ENCODE assay signal across 19 mouse cellular contexts in genomic region chr13:69984159-69984558, GRCm38 (mm10).
DNase-seq lines count a peak whose midpoint lies in the region; ATAC-seq and TF ChIP-seq lines count a peak whose summit lies in the region.
"Had no signal": no experiment of that assay in that cellular context is flagged by ENCODE, and none has a peak within 500 bp of the region (broad histone marks: within the 10 kb centered on the region; RNA-seq: fewer than 3 reads in every experiment).

No protein-coding gene starts in this region.

- TF ChIP-seq CTCF in kidney, adult 2 months (conservative IDR thresholded peaks at IDR 0.05; ENCODE audit: insufficient read depth, insufficient read length, low read depth, low read length): no peak

- TF ChIP-seq POLR2A in kidney, adult 2 months (IDR thresholded peaks at IDR 0.05; ENCODE audit: low read depth, low read length): no peak

- no peak overlapping the region for H3K4me3 ChIP-seq in embryonic facial prominence, embryonic 11.5 days (ENCODE audit: low read depth, low read length)
- H3K4me3 ChIP-seq in embryonic facial prominence, embryonic 10.5 days: no peak overlapping the region
- no peak overlapping the region for H3K4me3 ChIP-seq in neural tube, embryonic 11.5 days (ENCODE audit: low read depth, low read length)
- H3K4me3 ChIP-seq in hindbrain, embryonic 13.5 days: no peak overlapping the region
- no peak overlapping the region for H3K4me3 ChIP-seq in kidney, adult 2 months (ENCODE audit: insufficient read depth, low read depth, low read length)
- no peak overlapping the region for H3K4me3 ChIP-seq in heart, embryonic 10.5 days

- no peaks in the 10 kb centered on the region for H3K36me3 ChIP-seq in embryonic facial prominence, embryonic 11.5 days (replicated peaks; ENCODE audit: control insufficient read depth, insufficient read depth, low read depth, low read length)
- H3K36me3 ChIP-seq in embryonic facial prominence, embryonic 10.5 days (replicated peaks): no peaks in the 10 kb centered on the region
- H3K36me3 ChIP-seq in neural tube, embryonic 11.5 days (ENCODE audit: control insufficient read depth, insufficient read depth, low read length): no peaks in the 10 kb centered on the region
- H3K36me3 ChIP-seq in hindbrain, embryonic 13.5 days: no peaks in the 10 kb centered on the region
- no peaks in the 10 kb centered on the region for H3K36me3 ChIP-seq in kidney, adult 2 months (ENCODE audit: control insufficient read depth, insufficient read depth, low read length)
- no peaks in the 10 kb centered on the region for H3K36me3 ChIP-seq in heart, embryonic 10.5 days

- H3K27ac ChIP-seq in embryonic facial prominence, embryonic 11.5 days (replicated peaks; ENCODE audit: low read depth, low read length): no peak overlapping the region
- no peak overlapping the region for H3K27ac ChIP-seq in embryonic facial prominence, embryonic 10.5 days (replicated peaks)
- H3K27ac ChIP-seq in neural tube, embryonic 11.5 days (ENCODE audit: low read depth, low read length): no peak overlapping the region
- H3K27ac ChIP-seq in hindbrain, embryonic 13.5 days: peak overlapping the region; percentile 60
- no peak overlapping the region for H3K27ac ChIP-seq in kidney, adult 2 months (ENCODE audit: insufficient read depth, low read depth, low read length)
- no peak overlapping the region for H3K27ac ChIP-seq in heart, embryonic 10.5 days

- 82% methylated on average over 1 of the region's 1 CpGs for WGBS in embryonic facial prominence, embryonic 11.5 days
- WGBS in embryonic facial prominence, embryonic 10.5 days: 68% methylated on average over 1 of the region's 1 CpGs
- 38% methylated on average over 1 of the region's 1 CpGs for WGBS in neural tube, embryonic 11.5 days
- WGBS in hindbrain, embryonic 13.5 days: 26% methylated on average over 1 of the region's 1 CpGs
- WGBS in kidney, adult 2 months: 71% methylated on average over 1 of the region's 1 CpGs
- WGBS in heart, embryonic 10.5 days: 53% methylated on average over 1 of the region's 1 CpGs

- no peaks in the 10 kb centered on the region for H3K27me3 ChIP-seq in embryonic facial prominence, embryonic 11.5 days (ENCODE audit: control insufficient read depth, insufficient read depth, low read length)
- H3K27me3 ChIP-seq in embryonic facial prominence, embryonic 10.5 days (replicated peaks; ENCODE audit: low read depth, poor library complexity, severe bottlenecking): no peaks in the 10 kb centered on the region
- H3K27me3 ChIP-seq in neural tube, embryonic 11.5 days (ENCODE audit: control insufficient read depth, insufficient read depth, low read length): no peaks in the 10 kb centered on the region
- no peaks in the 10 kb centered on the region for H3K27me3 ChIP-seq in hindbrain, embryonic 13.5 days
- H3K27me3 ChIP-seq in kidney, adult 2 months (replicated peaks; ENCODE audit: control insufficient read depth, insufficient read depth, low read length): no peaks in the 10 kb centered on the region
- no peaks in the 10 kb centered on the region for H3K27me3 ChIP-seq in heart, embryonic 10.5 days (ENCODE audit: insufficient read depth, poor library complexity, severe bottlenecking)
- H3K27me3 ChIP-seq: CH12.LX had no signal

- H3K4me1 ChIP-seq in embryonic facial prominence, embryonic 11.5 days (ENCODE audit: control insufficient read depth, insufficient read depth, low read length): no peaks in the 10 kb centered on the region; the same call in 1 of the 2 replicates
- peaks cover 6% of the 10 kb centered on the region; the same call in 1 of the 2 replicates for H3K4me1 ChIP-seq in embryonic facial prominence, embryonic 10.5 days
- no peaks in the 10 kb centered on the region for H3K4me1 ChIP-seq in neural tube, embryonic 11.5 days (ENCODE audit: control insufficient read depth, insufficient read depth, low read length)
- peaks cover 40% of the 10 kb centered on the region for H3K4me1 ChIP-seq in hindbrain, embryonic 13.5 days (replicated peaks)
- no peaks in the 10 kb centered on the region for H3K4me1 ChIP-seq in kidney, adult 2 months (ENCODE audit: control insufficient read depth, insufficient read depth, low read length)
- peaks cover 5% of the 10 kb centered on the region for H3K4me1 ChIP-seq in heart, embryonic 10.5 days

- no peaks in the 10 kb centered on the region for H3K9me3 ChIP-seq in embryonic facial prominence, embryonic 11.5 days (replicated peaks; ENCODE audit: control insufficient read depth, low read length)
- H3K9me3 ChIP-seq in embryonic facial prominence, embryonic 10.5 days: no peaks in the 10 kb centered on the region
- H3K9me3 ChIP-seq in neural tube, embryonic 11.5 days (ENCODE audit: control insufficient read depth, low read length): no peaks in the 10 kb centered on the region
- no peaks in the 10 kb centered on the region for H3K9me3 ChIP-seq in hindbrain, embryonic 13.5 days
- no peaks in the 10 kb centered on the region for H3K9me3 ChIP-seq in heart, embryonic 10.5 days

- H3K9ac ChIP-seq in embryonic facial prominence, embryonic 11.5 days (replicated peaks; ENCODE audit: low read length): no peak overlapping the region
- no peak overlapping the region for H3K9ac ChIP-seq in neural tube, embryonic 11.5 days (ENCODE audit: low read length)
- no peak overlapping the region for H3K9ac ChIP-seq in hindbrain, embryonic 13.5 days

- DNase-seq in embryonic facial prominence, embryonic 11.5 days (ENCODE audit: low spot score): no peak
- DNase-seq in embryonic facial prominence, embryonic 10.5 days (ENCODE audit: low spot score): no peak
- DNase-seq in neural tube, embryonic 11.5 days (ENCODE audit: low spot score): peak; percentile 32
- DNase-seq in neural tube, embryonic 10.5 days (ENCODE audit: extremely low spot score, low spot score): no peak
- DNase-seq in right cerebral cortex, postnatal 14 days: no peak
- no peak for DNase-seq in kidney, adult 2 months
- no peak for DNase-seq in heart, embryonic 10.5 days (ENCODE audit: low spot score)
- DNase-seq: adrenal gland, postnatal 14 days; cerebellum, adult 18-20 months; heart, postnatal 10 days; kidney, adult 9 months; kidney, postnatal 4 days; lung, postnatal 10 days; right cerebral cortex, postnatal 4 days; thymus, postnatal 4 days had no signal

- ATAC-seq in embryonic facial prominence, embryonic 11.5 days (replicated peaks; ENCODE audit: insufficient number of reproducible peaks, low FRiP score, low TSS enrichment, low read depth): peak; percentile 36; the same call in 1 of the 2 replicates
- no peak for ATAC-seq in neural tube, embryonic 11.5 days (ENCODE audit: insufficient read depth, low FRiP score, low TSS enrichment)
- ATAC-seq in hindbrain, embryonic 13.5 days (ENCODE audit: low FRiP score): peak; percentile 60
- ATAC-seq: activated CD4-positive, CD25-positive, alpha-beta regulatory T cell, adult 4 months; inflammation-experienced regulatory T-cells, adult 6 months had no signal

- no peak overlapping the region for H3K4me2 ChIP-seq in embryonic facial prominence, embryonic 11.5 days (ENCODE audit: low read depth, low read length)
- no peak overlapping the region for H3K4me2 ChIP-seq in neural tube, embryonic 11.5 days (ENCODE audit: low read depth)
- H3K4me2 ChIP-seq in hindbrain, embryonic 13.5 days: no peak overlapping the region
